Mouse (Mus musculus): Measurements from ENCODE around the gene Gtf3a. TPM values are rescaled to one million over a fixed set of nuclear protein-coding genes. Genes with fewer than 3 reads are reported as not detected.

The Gtf3a gene
- polyA plus RNA-seq, 1 experiment = 75.9 TPM

DNA sequence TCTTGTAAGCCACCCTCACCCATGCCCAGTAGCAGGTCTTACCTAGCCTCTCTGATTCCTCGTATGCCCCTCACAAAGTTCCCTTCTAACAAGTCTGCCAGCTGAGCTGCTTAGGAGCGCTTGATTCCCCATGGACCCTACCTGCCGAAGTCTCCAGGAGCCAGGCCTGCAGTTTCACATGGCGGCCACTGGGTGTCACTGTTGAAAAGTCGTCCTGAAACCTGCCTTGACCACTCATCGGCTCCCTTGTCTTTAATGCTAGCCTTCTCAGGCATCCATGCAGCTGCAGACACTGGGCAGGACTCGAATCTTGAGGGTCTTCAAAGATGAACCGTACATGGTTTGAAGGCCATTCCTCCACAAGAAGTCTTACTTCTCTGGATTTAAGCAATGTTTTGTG, 34.8 kb downstream of the Gtf3a start:
- H3K4me1 ChIP-seq (ENCODE audit: control insufficient read depth, insufficient read depth, low read length) = no peaks in the 10 kb centered on the region
- H3K27me3 ChIP-seq (ENCODE audit: control insufficient read depth, insufficient read depth, low read length, poor library complexity, severe bottlenecking) = no peaks in the 10 kb centered on the region
- no peak overlapping the region for H3K9ac ChIP-seq (ENCODE audit: low read depth, poor library complexity, severe bottlenecking)
- H3K9me3 ChIP-seq (replicated peaks; ENCODE audit: control insufficient read depth, insufficient read depth, low read length, poor library complexity, severe bottlenecking) = no peaks in the 10 kb centered on the region
- no peak for TF ChIP-seq EP300 (IDR thresholded peaks at IDR 0.05; ENCODE audit: insufficient read depth, low read depth, low read length)
- no peak for TF ChIP-seq POLR2A (IDR thresholded peaks at IDR 0.05; ENCODE audit: insufficient read depth, low read length)
- peak; percentile 94 for TF ChIP-seq CTCF (IDR thresholded peaks at IDR 0.05; ENCODE audit: low read depth, low read length)
- H3K36me3 ChIP-seq (ENCODE audit: control insufficient read depth, insufficient read depth, low read length, poor library complexity, severe bottlenecking) = no peaks in the 10 kb centered on the region
- H3K27ac ChIP-seq (ENCODE audit: insufficient read depth, low read length) = no peak overlapping the region
- no peak overlapping the region for H3K4me3 ChIP-seq (ENCODE audit: low read depth, low read length)

DNA sequence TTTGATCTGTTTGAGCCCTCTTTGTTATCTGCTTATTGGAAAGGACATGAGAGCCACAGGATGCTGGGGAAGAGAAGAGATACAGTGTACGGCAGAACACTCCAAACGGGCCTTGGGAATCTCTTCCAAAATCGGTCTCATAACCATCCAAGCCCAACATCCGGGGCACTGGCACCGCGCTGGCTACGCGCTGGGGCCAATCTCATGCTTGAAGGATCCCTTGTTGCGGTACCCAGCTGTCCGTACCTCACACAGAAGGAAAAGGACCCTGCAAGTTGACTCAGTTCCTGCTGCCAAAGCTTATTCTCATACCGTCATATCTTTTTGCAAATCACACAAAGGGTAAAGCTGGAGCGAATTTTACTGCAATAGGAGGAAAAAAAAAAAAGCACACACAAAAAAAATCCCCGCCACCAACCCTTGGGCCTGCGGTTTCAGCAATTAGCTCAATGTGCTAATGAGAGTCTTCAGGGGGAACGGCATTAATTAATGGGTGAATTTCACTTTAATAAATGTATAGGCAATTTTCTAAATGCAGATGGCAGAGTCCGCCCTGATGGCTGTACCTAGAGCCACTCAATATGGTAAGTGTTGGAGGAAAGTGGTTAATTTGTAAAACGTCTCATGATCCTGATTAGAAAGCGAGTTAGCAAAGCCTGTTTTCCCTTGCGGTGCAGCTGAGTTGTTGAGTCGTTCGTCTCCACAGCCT, 37.4 kb downstream of the Gtf3a start:
- no peak overlapping the region for H3K27ac ChIP-seq (ENCODE audit: insufficient read depth, low read length)
- H3K27me3 ChIP-seq (ENCODE audit: control insufficient read depth, insufficient read depth, low read length, poor library complexity, severe bottlenecking) = no peaks in the 10 kb centered on the region
- no peaks in the 10 kb centered on the region for H3K4me1 ChIP-seq (ENCODE audit: control insufficient read depth, insufficient read depth, low read length)
- no peak overlapping the region for H3K9ac ChIP-seq (ENCODE audit: low read depth, poor library complexity, severe bottlenecking)
- H3K9me3 ChIP-seq (replicated peaks; ENCODE audit: control insufficient read depth, insufficient read depth, low read length, poor library complexity, severe bottlenecking) = no peaks in the 10 kb centered on the region
- no peak for TF ChIP-seq POLR2A (IDR thresholded peaks at IDR 0.05; ENCODE audit: insufficient read depth, low read length)
- TF ChIP-seq CTCF (IDR thresholded peaks at IDR 0.05; ENCODE audit: low read depth, low read length) = no peak
- no peak for TF ChIP-seq EP300 (IDR thresholded peaks at IDR 0.05; ENCODE audit: insufficient read depth, low read depth, low read length)
- H3K4me3 ChIP-seq (ENCODE audit: low read depth, low read length) = no peak overlapping the region
- no peaks in the 10 kb centered on the region for H3K36me3 ChIP-seq (ENCODE audit: control insufficient read depth, insufficient read depth, low read length, poor library complexity, severe bottlenecking)

DNA sequence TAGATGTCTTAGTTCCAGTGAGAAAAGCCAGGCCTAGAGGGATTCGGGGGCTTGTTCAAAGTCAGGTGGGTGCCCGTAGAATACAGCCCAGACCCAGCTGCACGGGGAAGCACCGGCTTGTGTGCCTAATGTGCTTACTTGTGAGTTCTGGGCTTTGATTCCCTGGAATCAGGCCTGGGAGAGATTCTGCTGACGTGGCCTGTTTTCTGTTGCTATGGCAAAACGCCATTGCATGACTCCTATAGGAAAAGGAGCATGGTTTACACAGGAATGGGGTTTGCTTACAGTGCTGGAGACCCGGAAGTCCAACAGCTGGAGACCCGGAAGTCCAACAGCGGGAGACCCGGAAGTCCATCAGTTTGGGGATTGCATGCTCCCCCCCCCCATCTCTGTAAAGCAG, 39.1 kb downstream of the Gtf3a start:
- Histone ChIP-seq H3K9ac (ENCODE audit: low read depth, poor library complexity, severe bottlenecking) (no peak overlapping the region), H3K4me1 (ENCODE audit: control insufficient read depth, insufficient read depth, low read length) (no peaks in the 10 kb centered on the region), H3K4me3 (ENCODE audit: low read depth, low read length) (no peak overlapping the region), H3K27ac (ENCODE audit: insufficient read depth, low read length) (no peak overlapping the region), H3K27me3 (ENCODE audit: control insufficient read depth, insufficient read depth, low read length, poor library complexity, severe bottlenecking) (no peaks in the 10 kb centered on the region), H3K36me3 (ENCODE audit: control insufficient read depth, insufficient read depth, low read length, poor library complexity, severe bottlenecking) (no peaks in the 10 kb centered on the region), H3K9me3 (replicated peaks; ENCODE audit: control insufficient read depth, insufficient read depth, low read length, poor library complexity, severe bottlenecking) (no peaks in the 10 kb centered on the region)
- no peak for TF ChIP-seq EP300 (IDR thresholded peaks at IDR 0.05; ENCODE audit: insufficient read depth, low read depth, low read length)
- no peak for TF ChIP-seq CTCF (IDR thresholded peaks at IDR 0.05; ENCODE audit: low read depth, low read length)
- TF ChIP-seq POLR2A (IDR thresholded peaks at IDR 0.05; ENCODE audit: insufficient read depth, low read length) = no peak

DNA sequence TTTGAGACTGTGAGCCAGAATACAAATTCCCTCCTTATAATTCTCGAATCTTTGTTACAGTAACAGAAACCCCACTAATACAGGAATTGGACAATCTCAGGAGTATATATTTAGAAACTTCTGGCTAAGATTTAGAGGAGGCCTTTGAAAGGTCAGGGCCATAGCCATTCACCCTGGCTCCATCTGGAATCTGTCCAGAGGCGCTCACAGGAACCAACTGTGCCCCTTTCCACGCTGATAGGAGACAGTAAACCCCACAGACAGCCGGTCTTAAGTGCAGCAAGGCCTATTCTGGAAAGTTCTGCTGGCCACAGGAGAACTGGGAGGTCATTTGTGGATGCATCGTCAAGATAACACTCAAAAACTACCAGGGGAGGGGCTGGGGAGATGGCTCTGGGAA, 40.6 kb downstream of the Gtf3a start:
- H3K4me3 ChIP-seq (ENCODE audit: low read depth, low read length) = no peak overlapping the region
- H3K27me3 ChIP-seq (ENCODE audit: control insufficient read depth, insufficient read depth, low read length, poor library complexity, severe bottlenecking) = no peaks in the 10 kb centered on the region
- H3K9ac ChIP-seq (ENCODE audit: low read depth, poor library complexity, severe bottlenecking) = no peak overlapping the region
- no peak overlapping the region for H3K27ac ChIP-seq (ENCODE audit: insufficient read depth, low read length)
- no peaks in the 10 kb centered on the region for H3K9me3 ChIP-seq (replicated peaks; ENCODE audit: control insufficient read depth, insufficient read depth, low read length, poor library complexity, severe bottlenecking)
- no peaks in the 10 kb centered on the region for H3K36me3 ChIP-seq (ENCODE audit: control insufficient read depth, insufficient read depth, low read length, poor library complexity, severe bottlenecking)
- no peaks in the 10 kb centered on the region for H3K4me1 ChIP-seq (ENCODE audit: control insufficient read depth, insufficient read depth, low read length)
- no peak for TF ChIP-seq POLR2A (IDR thresholded peaks at IDR 0.05; ENCODE audit: insufficient read depth, low read length)
- no peak for TF ChIP-seq CTCF (IDR thresholded peaks at IDR 0.05; ENCODE audit: low read depth, low read length)

DNA sequence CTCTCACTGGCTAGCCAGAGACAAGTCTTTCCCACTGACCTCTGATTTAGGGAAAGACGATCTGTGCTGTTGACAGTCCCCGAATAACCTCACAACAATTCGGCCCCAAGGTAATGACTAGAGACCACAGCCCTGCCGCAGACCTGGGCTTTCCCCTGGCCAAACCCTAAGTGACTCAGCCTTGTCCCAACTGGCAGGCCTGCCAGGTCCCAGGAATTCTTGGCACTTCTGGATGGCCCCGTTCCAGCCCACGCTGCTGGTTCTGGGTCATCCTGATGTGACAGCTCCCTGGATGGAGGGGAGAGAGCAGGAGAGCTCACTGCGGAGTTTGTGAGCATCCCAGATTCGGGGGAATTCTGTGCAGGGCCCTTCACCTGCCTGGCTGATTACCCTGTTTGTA, 45.1 kb downstream of the Gtf3a start:
- Histone ChIP-seq H3K27ac (ENCODE audit: insufficient read depth, low read length) (no peak overlapping the region), H3K4me3 (ENCODE audit: low read depth, low read length) (no peak overlapping the region), H3K4me1 (ENCODE audit: control insufficient read depth, insufficient read depth, low read length) (no peaks in the 10 kb centered on the region), H3K36me3 (ENCODE audit: control insufficient read depth, insufficient read depth, low read length, poor library complexity, severe bottlenecking) (no peaks in the 10 kb centered on the region), H3K27me3 (ENCODE audit: control insufficient read depth, insufficient read depth, low read length, poor library complexity, severe bottlenecking) (no peaks in the 10 kb centered on the region), H3K9ac (ENCODE audit: low read depth, poor library complexity, severe bottlenecking) (no peak overlapping the region), H3K9me3 (replicated peaks; ENCODE audit: control insufficient read depth, insufficient read depth, low read length, poor library complexity, severe bottlenecking) (no peaks in the 10 kb centered on the region)
- TF ChIP-seq POLR2A (IDR thresholded peaks at IDR 0.05; ENCODE audit: insufficient read depth, low read length) (no peak), EP300 (IDR thresholded peaks at IDR 0.05; ENCODE audit: insufficient read depth, low read depth, low read length) (no peak), CTCF (IDR thresholded peaks at IDR 0.05; ENCODE audit: low read depth, low read length) (no peak)

DNA sequence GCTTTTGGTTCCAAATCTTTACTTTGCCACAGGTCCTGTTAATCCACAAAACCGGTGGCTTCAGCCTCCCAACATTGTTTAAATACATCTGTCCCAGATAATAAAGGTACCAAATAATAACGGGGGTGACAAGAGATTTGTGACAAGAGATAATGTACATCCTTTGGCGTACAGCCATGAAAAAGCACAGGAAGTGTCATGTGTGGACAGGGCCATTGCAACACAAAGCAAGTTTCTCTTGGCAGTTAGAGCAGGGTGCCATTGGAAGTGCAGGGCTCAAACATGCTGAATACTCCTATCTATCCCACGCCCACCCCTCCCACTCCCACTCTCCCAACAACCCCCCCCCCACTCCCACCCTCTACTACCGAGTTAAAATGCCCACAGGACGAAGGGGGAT, 46.5 kb downstream of the Gtf3a start:
- Histone ChIP-seq H3K4me1 (ENCODE audit: control insufficient read depth, insufficient read depth, low read length) (no peaks in the 10 kb centered on the region), H3K36me3 (ENCODE audit: control insufficient read depth, insufficient read depth, low read length, poor library complexity, severe bottlenecking) (no peaks in the 10 kb centered on the region), H3K27ac (ENCODE audit: insufficient read depth, low read length) (no peak overlapping the region), H3K9ac (ENCODE audit: low read depth, poor library complexity, severe bottlenecking) (no peak overlapping the region), H3K9me3 (replicated peaks; ENCODE audit: control insufficient read depth, insufficient read depth, low read length, poor library complexity, severe bottlenecking) (no peaks in the 10 kb centered on the region), H3K4me3 (ENCODE audit: low read depth, low read length) (no peak overlapping the region), H3K27me3 (ENCODE audit: control insufficient read depth, insufficient read depth, low read length, poor library complexity, severe bottlenecking) (no peaks in the 10 kb centered on the region)
- TF ChIP-seq POLR2A (IDR thresholded peaks at IDR 0.05; ENCODE audit: insufficient read depth, low read length) (no peak), CTCF (IDR thresholded peaks at IDR 0.05; ENCODE audit: low read depth, low read length) (no peak), EP300 (IDR thresholded peaks at IDR 0.05; ENCODE audit: insufficient read depth, low read depth, low read length) (no peak)
